Mouse (Mus musculus): ENCODE data around the gene Gm10563.
"Not testable (repeated sequence)": the region's sequence is repeated elsewhere in the genome, so short reads cannot be mapped to it uniquely, and the experiment has no call there.

Gene Gm10563

GRCm38 (mm10) chr4:155645308-155645707 lies at the start of gene Gm10563:
TSS of gene Gm10563 (minus strand) at chr4:155645408.
- DNase-seq (ENCODE audit: low spot score), result not testable (repeated sequence)

- peak; percentile 47 for DNase-seq (ENCODE audit: low spot score)
Observed at GRCm38 (mm10) chr4:155694482-155695401, 49.5 kb upstream of the Gm10563 start.

DNA sequence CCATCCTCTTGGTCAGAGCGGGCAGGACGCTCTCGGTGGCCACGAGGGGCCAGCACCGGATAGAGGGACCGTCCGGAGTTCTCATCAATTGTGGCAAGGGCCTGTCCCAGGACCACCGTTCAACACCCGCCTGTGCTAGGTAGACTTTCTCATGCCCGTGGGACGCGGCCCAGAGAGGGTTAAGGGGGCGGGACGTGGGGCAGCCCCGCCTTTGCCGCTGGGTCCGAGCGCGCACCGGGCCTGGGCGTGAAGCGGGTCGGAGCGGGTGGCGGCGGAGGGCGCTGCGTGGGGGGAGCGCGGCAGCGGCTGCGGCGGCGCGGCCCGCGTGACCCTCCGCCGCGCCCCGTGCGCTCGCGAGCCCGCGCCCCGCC lies 48.9 kb upstream of the Gm10563 start, which contains the start of gene Fndc10:
Fndc10 (plus strand) TSS at position 232 of the 371 bp plus-strand sequence.
- DNase-seq (ENCODE audit: low spot score), result peak; percentile 54

DNA sequence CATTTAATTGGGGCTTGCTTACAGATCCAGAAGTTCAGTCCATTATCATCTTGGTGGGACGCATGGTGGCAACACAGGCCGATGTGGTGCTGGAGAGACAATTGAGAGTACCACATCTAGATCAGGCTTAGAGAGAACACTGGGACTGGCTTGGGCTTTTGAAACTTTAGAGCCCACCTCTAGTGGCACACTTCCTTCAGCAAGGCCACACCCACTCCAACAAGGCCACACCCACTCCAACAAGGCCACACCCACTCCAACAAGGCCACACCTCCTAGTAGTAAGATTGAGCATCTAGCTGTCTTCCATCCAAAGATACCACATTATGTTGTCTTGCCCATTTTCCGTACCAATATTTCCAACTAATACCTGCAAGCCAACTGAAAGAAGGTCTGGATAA lies 47.2 kb upstream of the Gm10563 start:
- DNase-seq (ENCODE audit: low spot score), result no peak

- DNase-seq (ENCODE audit: low spot score), result no peak
Observed at GRCm38 (mm10) chr4:155690571-155691375, 45.6 kb upstream of the Gm10563 start.

GRCm38 (mm10) chr4:155687764-155688163 lies 42.6 kb upstream of the Gm10563 start:
- DNase-seq (ENCODE audit: low spot score), result not testable (repeated sequence)

DNA sequence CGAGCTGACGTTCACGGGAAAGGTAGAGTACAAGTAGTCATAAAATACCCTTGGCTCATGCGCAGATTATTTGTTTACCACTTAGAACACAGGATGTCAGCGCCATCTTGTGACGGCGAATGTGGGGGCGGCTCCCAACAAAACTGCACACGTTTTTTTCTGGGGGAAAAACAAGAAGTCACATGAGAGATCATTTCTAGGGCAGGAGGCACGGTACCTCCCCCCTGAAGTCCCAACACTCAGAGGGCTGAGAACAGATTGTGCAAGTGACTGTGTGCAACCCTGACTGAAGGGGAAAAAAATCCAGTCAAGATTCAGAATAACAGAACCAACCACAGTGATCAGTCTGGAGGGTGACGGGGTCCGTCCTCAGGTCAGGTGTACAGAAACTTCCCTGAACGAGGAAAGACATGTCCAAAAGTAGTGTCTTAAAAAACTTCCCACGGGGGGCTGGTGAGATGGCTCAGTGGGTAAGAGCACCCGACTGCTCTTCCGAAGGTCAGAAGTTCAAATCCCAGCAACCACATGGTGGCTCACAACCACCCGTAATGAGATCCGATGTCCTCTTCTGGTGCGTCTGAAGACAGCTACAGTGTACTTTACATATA lies 38.6 kb upstream of the Gm10563 start:
- DNase-seq (ENCODE audit: low spot score), result not testable (repeated sequence)

DNA sequence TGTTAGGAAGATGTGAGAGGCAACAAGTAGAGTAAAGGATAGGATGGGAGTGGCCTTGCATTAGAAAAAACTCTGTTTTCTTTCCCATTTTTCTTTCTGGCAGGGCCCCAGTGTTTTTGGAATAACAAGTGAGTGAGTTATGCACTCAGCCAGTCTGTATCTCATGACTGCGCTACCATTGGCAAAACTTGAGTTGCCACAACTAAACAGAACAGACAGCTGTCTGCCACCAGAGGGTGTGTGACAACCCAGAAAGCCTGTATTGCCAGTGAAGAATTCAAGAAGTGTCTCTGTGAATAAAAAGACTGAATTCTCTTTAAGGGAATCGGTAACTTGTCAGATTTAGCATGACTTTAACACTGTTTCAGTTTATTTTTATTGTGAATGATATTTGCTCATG lies 30.8 kb upstream of the Gm10563 start:
- no peak for DNase-seq (ENCODE audit: low spot score)

DNA sequence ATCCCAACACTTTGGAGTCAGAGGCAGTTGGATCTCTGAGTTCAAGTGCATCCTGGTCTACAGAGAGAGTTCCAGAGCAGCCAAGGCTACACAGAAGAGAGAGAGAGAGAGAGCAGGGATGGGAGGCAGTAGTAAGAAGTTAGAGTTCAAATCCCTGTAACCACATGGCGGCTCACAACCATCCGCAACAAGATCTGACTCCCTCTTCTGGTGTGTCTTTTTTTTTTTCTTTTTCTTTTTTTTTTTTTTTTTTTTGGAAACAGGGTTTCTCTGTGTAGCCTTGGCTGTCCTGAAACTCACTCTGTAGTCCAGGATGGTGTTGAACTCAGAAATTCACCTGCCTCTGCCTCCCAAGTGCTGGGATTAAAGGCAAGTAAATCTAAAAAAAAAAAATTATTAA lies 26.9 kb upstream of the Gm10563 start:
- DNase-seq (ENCODE audit: low spot score), result no peak

DNA sequence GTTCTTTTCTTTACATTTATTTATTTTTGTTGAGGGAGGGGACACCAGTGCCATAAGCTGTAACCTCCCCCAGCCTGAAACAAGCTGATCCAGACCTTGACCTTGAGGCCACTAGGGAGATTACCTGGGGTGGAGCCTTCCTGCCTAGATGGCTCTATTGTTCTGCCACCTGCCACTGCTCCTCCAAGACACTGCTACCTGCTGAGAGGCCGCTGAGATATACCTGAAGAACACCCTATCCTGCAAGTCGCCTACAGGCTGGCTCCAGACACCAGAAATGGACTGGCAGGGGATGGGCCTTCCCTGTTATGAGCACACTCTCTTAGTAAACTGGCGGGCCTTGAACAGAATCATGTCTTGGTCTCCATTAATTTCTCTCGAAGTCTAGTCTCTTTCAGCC lies 25.0 kb upstream of the Gm10563 start:
- DNase-seq (ENCODE audit: low spot score), result not testable (repeated sequence)

GRCm38 (mm10) chr4:155669598-155670075 lies 24.4 kb upstream of the Gm10563 start:
- DNase-seq (ENCODE audit: low spot score), result no peak

- DNase-seq (ENCODE audit: low spot score), result peak; percentile 94
Observed at GRCm38 (mm10) chr4:155668689-155669597, 23.7 kb upstream of the Gm10563 start, which contains the start of gene Mib2. TSS of gene Mib2 (minus strand) at chr4:155669198.

GRCm38 (mm10) chr4:155666903-155667302 lies 21.7 kb upstream of the Gm10563 start:
- no peak for DNase-seq (ENCODE audit: low spot score)

DNA sequence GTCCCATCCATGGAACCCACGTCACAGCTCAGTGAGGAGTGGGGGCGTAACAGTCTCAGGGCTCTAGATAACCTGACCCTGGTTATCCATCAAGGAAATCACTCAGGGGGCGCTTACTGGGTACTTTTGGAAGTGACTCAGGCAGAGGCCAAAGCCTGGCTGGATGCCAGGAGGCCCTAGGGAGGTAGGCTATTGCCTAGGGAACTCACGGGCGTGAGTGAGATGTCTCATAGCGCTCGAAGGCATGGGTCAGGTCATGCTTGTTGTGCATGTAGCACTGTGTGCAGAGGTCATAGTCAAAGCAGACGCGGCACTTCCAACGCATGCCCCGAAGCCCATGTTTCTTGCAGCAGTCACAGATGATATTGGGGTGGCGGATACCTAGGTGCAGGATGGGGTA lies 15.4 kb upstream of the Gm10563 start:
- peak; percentile 12 for DNase-seq (ENCODE audit: low spot score)

DNA sequence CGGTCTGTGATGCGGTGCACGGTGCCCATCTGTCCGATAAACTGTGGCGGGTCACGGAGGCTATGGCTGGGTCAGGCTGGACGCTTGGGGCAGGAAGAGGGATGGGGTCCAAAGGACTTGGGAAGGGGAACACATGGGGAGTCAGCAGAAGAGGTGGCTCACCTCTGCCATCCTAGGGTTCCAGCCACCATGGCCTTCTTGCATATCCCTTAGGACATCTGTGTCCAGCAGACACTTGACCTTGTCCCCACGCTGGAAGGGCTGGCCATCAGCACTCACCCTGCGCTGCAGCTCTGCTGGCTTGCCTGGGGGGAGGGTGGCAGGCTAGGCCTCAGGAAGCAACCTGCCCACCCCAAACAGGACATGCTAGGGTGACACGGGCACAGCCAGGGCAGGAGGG lies 13.8 kb upstream of the Gm10563 start:
- no peak for DNase-seq (ENCODE audit: low spot score)

DNA sequence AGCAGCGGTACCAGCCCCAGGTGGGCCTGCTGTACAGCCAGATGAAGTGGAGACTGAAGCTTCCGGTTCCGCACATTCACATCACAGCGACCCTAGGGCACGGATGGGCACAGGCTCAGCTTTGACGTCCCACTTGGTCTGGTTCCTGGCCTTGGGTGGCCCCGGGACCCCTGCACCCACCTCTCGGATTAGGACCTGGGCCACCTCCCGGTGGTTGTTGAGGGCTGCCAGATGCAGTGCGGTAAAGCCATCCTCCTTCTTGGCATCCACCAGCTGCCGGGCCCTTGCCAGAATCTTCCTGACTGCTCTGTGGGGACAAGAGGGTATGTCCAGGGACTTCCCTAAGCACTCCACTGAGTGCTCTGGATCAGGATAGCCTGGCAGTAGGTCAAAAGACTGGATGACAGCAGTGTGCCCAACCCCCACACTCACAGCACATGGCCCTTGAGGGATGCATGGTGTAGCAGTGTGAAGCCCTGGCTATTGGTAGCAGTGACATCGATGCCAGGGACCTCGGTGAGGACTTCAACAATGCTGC lies 11.1 kb upstream of the Gm10563 start:
- DNase-seq (ENCODE audit: low spot score), result no peak

DNA sequence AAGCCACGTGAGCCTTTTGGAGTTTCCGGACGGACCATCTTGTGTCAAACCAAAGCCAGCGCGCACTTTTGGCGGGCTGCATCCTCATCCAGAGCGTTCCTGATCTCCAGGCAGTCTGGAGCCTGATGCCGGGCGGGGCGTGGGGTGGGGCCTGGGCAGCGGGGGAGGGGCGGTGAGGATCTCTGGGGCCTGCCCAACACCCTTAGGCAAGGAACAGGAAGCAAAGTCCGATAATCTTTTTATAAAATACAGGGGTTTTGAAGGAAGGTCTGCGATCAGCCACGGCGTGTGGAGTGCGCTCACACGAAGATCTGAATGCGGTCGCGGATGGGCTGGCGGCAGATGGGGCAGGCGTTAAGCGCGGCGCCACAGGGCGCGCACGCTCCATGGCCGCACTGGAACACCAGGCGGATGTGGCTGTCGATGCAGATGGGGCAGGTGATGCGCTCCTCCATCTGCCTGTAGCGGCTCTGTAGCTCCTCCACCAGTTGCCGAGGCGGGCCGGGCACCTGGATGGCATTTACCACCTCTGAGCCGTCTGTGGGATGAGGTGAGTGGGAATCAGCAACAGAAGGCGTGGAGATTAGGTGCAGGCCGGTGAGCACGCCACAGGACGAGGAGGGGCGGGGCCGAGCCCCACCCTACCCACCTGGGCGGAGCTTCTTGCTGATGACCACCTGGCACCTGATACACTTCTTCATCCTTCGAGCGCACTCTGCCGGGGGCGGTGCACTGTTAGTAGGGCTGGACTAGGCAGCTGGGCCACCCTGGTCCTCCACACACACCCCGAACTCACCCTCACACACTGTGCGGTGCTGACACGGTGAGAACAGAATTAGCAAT lies 9.5 kb upstream of the Gm10563 start:
- peak; percentile 37 for DNase-seq (ENCODE audit: low spot score)

- no peak for DNase-seq (ENCODE audit: low spot score)
Observed at GRCm38 (mm10) chr4:155654183-155654455, 8.9 kb upstream of the Gm10563 start.

DNA sequence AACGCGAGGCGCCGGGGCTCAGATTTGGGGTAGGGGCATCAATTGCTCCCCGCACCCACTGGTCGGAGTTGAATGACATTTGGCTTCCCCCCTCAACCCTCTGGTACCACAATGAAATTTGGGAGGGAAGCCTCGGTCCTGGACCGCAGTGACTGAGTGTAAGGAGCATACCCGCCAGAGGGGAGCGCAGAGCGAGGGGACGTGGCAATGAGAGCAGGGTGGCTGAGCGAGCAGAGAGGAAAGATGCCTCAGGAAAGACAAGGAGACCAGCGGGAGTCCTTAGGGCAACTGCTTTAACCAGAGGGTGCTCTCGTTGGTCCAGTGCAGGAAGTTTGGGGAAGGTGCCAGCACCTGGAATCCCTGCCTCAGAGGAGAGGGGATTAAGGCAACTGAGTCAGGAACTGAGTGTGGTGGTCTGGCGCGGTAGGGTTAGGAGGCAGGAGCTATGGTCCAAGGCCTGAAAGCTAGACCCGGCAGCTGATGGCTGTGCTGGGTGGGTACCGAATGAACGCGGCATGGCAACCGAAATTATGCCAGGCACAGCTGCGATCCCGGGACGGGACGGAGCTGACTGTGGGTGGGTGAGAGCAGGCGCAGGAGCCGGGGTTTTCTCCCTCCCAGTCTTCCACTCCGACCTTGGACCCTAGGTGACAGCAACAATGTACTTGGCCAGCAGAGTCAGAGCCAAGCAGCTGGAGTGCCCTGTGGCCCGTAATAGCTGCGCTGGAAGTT lies 8.4 kb upstream of the Gm10563 start:
- DNase-seq (ENCODE audit: low spot score), result peak; percentile 39

DNA sequence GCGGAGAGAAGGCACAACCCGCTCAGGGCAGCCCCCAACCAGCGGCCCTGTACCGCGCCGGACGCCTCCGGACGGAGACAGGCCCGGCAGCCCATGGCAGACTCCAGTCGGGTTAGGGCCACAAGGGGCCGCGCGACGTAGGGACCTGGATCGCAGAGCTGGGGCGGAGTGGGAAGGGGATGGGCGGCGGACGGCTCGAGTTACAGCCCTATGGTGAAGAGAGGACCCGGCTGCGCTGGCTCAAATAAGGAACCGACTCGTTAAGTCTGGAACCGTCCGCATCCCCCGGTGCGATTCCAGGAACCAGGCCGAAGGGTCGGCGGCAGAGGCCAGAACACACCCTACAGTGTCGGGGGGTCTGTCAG lies 7.9 kb upstream of the Gm10563 start, which contains the start of gene Mmp23:
Mmp23 (minus strand) TSS at position 299 of the 365 bp plus-strand sequence.
- DNase-seq (ENCODE audit: low spot score), result peak; percentile 36

All from testis, postnatal 14 days (tissue).